Mouse (Mus musculus) megakaryocyte, adult 5-6 weeks (primary cell): Measurements from ENCODE around the gene Nacc2. TPM values are rescaled to one million over a fixed set of nuclear protein-coding genes. Genes with fewer than 3 reads are reported as not detected.

ENCODE experiments used
- ATAC-seq: 2 replicates; pipeline ENCODE4 v1.8.0; 2016; ENCODE audit warnings: mild to moderate bottlenecking, inconsistent platforms; ENCODE audit not compliant: poor library complexity, severe bottlenecking
- total RNA-seq, 2 experiments: library from RNA; stranded (forward) in 1 of 2; stranded (reverse) in 1 of 2; fragments of 153-499, 151-499 nt in 1 of 2; fragments of 221-1000, 200-1000 nt in 1 of 2; gene quantifications; 2 replicates each; pipeline versions ENCODE4 v1.2.3 to v1.2.4; 2015 to 2017

Gene Nacc2
- total RNA-seq, 2 experiments from 2014 or later: 2.1 to 3.6 TPM

- ATAC-seq: peak; percentile 23
Measured at GRCm38 (mm10) chr2:26139545-26140206, 16.7 kb upstream of the Nacc2 start.

DNA sequence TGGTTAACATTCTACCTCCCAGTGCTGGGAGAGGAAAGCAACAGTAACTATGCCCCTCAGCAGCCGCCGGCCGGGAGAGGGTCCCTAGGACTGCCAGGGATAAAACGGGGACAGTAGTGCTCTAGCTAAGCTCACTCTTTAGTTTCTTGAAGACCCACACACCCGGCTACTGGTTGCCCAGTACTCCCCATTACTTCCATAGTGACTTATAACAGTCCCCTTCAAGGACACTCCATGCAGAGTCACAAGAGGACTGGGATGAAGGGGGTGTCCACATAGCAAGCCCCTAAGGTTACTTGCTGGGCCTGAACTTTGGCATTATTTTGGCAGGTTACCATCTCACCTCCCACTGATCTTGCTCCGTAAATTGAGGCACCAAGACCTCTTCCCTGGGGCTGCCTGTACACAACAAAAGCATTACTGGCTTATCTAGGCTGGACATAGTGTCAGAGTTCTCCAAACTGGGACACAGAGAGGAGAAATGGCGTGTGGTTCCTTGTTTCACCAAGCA, 16.1 kb upstream of the Nacc2 start:
- ATAC-seq: no peak

- no peak for ATAC-seq
Measured at GRCm38 (mm10) chr2:26138252-26139033, 15.4 kb upstream of the Nacc2 start.

GRCm38 (mm10) chr2:26134591-26134990, 11.6 kb upstream of the Nacc2 start:
- ATAC-seq: no peak

DNA sequence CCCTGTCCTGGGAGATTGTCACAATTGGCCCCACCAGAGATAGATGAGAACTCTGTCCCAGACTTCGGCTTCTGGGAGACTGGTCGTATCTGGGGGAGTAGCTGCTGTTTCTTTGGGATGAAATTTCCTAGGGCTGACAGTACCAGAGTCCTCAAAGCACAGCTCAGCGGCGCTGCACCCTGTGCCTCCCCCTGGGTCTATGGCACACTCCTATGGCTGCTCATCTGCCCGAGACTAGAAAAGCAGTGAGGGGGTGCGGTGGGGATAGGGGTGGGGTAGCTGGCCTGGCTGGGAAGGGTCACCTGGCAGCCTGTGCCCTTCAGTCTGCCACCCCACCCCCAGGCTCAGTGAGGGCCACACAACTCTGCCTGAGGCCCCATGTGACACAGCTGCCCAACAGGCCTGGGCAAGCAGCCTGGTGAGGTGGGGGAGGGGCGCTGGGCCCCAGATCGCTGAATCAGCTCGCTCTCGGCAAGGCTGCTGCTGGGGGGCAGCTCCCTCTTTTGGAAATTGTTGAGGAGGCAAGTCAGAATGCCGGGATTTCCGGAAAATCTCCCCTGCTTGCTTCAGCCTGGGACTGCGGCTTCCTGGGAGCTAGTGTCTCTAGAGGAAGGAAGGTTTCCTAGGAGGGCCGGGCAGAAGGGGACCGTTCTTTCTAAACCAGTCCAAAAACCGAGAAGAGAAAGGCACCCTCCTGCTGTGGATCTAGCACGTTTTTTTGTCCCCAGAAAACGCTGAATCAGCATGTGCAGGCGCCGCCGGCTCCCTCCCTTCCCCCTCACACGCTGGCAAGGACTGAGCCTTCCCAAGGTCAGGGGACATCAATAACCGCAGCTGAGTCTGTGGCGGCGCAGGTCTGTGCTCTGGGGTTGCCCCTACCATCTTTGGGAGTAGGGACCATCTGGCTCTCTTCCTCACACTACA, 9.9 kb upstream of the Nacc2 start:
- no peak; the same call in 1 of the 2 replicates for ATAC-seq

DNA sequence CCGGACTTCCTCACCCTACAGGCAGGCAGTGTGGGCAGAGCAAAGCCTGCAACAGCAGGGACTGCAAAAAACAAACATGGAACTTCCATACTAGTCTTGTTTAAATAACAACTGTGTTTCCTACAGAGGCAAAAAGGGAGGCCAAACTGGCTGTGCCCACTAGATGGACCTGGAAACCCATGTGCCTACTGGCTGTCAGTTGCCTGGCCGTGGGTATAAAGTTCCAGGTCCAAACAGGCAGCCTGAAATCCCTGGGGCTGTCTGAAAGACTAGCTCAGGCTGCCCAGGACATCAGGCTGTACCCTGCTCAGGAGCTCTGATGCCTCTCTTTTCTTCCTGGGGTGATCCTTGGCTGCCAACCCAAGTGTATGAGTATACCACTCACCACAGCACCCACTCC, 8.3 kb upstream of the Nacc2 start:
- no peak for ATAC-seq

GRCm38 (mm10) chr2:26129962-26130361, 6.9 kb upstream of the Nacc2 start:
- no peak for ATAC-seq

- no peak for ATAC-seq
Measured at GRCm38 (mm10) chr2:26129346-26129745, 6.3 kb upstream of the Nacc2 start.

DNA sequence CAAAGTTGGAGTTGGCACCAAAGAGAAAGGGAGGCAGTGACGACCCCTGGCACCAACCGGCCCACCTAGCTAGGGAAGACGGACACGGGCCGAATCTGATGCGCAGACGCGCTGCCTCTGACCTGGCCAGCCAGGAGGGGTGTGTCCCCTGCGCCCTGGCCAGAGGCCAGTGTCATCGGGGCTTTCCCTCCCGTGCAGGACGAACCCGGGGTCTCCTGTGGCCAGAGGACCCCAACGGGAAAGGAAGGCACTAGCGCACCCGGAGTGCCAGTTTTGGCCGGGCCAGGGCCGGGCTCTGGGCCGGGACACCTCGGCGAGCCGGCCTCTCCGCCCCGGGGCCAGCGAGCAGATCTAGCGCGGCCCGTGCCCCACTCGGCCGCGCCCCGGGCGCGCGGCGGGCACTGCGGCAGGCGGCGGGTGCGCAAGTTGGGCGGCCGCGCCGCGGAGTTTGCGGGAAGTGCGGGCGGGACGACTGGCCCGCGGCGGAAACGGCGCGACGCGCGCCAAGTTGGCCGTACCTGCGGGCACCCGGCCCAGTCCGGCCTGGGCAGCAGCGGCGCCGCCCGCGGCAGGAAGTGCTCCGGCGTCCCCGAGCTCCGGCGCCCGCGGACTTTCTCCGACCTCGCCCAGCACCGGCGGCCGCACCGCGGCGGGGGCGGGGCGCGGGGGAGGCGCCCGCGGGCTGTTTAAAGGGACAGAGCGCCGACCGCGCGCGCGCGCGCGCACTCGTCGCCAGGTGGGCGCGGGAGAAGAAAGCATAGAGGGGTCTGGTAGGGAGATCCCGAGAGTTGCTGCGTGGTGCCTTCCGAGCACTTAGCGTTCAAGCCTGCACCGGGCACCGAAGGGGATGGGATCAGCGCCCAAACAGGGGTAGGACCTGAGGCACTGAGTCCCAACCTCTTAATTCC, 595 bp downstream of the Nacc2 start:
- ATAC-seq: peak; percentile 49

DNA sequence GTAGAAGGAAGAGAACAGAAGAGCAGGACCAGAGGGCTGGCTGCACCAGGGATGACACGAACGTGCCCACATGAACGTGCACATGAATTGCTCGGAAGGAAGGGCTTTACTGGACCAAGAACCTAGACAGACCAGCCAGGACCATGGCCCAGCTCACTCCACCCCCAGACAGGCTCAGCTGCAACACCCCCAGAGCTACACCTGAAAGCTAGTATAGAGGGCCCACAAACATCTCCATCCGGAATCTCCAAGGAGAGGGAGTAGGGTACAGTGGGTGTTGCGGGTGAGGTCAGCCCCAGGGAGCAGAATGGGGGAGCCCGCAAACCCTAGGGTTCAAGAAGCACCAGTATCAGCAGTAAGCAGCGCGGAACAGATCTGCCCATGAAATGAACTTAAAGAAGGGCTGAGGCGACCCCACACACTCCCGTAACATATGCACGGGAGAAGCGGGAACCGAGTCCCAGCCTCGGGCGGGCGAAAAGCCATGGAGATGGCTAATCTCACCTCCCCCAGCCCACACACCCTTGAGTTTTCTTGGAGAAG, 1.4 kb downstream of the Nacc2 start:
- no peak for ATAC-seq

- peak; percentile 70 for ATAC-seq
Measured at GRCm38 (mm10) chr2:26119626-26120025, 3.4 kb downstream of the Nacc2 start.

DNA sequence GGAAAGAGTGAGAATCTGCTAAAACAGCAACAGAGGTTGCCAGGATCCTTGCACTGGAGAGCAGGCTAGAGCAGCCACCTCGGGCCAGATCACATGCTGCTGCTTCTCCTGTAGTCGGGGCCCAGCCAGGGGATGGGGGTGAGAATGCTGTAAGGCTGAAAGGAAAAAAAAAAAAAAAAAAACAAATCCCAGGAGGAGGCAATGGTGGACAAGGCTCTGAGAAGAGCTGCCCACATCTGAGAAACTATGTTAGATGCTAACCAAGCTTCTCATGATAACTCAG, 3.8 kb downstream of the Nacc2 start:
- ATAC-seq: no peak

GRCm38 (mm10) chr2:26118584-26119309, 4.3 kb downstream of the Nacc2 start:
- no peak for ATAC-seq

GRCm38 (mm10) chr2:26117580-26117979, 5.4 kb downstream of the Nacc2 start:
- ATAC-seq: no peak

- no peak for ATAC-seq
Measured at GRCm38 (mm10) chr2:26116550-26116949, 6.5 kb downstream of the Nacc2 start.

- no peak for ATAC-seq
Measured at GRCm38 (mm10) chr2:26115215-26115614, 7.8 kb downstream of the Nacc2 start.

- ATAC-seq: no peak
Measured at GRCm38 (mm10) chr2:26108237-26108636, 14.8 kb downstream of the Nacc2 start.

DNA sequence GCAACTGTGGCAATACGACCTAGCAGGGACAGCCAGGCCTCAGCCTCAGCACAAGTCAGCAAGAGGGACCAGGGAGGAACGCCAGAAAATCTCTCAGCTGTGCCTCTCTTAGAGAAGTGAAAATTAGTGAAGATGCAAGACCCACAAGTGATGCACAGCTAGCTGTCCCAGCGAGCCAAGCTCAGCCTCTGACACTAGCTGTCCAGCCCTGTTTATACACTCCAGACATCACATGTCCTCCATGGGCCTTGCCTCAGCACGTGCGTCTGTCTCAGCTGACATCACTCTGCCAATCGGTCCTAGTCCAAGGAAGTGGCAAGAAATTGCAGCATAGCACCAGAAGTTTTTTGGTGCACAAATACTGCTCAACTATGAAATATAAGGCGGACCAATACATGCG, 16.0 kb downstream of the Nacc2 start:
- no peak for ATAC-seq

DNA sequence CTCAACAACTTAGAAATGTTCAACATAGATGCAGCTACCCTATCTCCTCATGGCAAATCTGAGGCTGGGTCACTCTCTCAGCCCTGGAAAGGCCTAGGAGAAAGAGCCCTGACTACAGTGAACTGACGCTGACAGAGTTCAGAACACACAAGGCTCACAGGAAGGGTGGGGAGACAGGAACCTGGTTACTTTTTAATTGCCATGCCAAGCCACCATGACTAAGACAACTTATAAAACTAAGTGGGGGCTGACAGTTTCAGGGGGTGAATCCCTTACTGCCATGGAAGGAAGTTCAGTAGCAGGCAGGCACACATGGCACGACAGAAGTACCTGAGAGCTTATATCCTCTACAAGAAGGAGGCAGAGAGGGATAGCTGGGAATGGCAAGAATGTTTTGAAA, 16.8 kb downstream of the Nacc2 start:
- no peak for ATAC-seq
